Mouse (Mus musculus) intestine, postnatal 0 days (tissue): ENCODE results near the gene Pigl. TPM values are rescaled to one million over a fixed set of nuclear protein-coding genes. Genes with fewer than 3 reads are reported as not detected.
"Not testable (repeated sequence)": the region's sequence is repeated elsewhere in the genome, so short reads cannot be mapped to it uniquely, and the experiment has no call there.

Experiments used
- ATAC-seq: fragments of 200-750 bp; cut with Nextera tagmentation; 2 replicates; pipeline ENCODE4 v1.8.0; 2017; ENCODE audit warnings: mild to moderate bottlenecking, moderate TSS enrichment, moderate library complexity
- H3K27ac ChIP-seq: fragments of 300-500 bp; sonication (generic); 2 replicates; pipeline ENCODE4 v1.5.1; 2014; ENCODE audit warnings: mild to moderate bottlenecking, low read depth, low read length, moderate library complexity
- H3K27me3 ChIP-seq: fragments of 300-500 bp; sonication (generic); replicated peaks from 2 replicates; pipeline ENCODE4 v1.6.1; 2014; ENCODE audit warnings: low read length, mixed read lengths; ENCODE audit not compliant: control insufficient read depth, insufficient read depth
- H3K36me3 ChIP-seq: fragments of 300-500 bp; sonication (generic); 2 replicates; pipeline ENCODE4 v1.6.1; 2014; ENCODE audit warnings: mild to moderate bottlenecking, moderate library complexity; ENCODE audit not compliant: control insufficient read depth, insufficient read depth
- H3K4me1 ChIP-seq: fragments of 300-500 bp; sonication (generic); replicated peaks from 2 replicates; pipeline ENCODE4 v1.6.1; 2014; ENCODE audit warnings: antibody characterized with exemption, low read length, mixed read lengths; ENCODE audit not compliant: control insufficient read depth, insufficient read depth
- H3K4me2 ChIP-seq: fragments of 300-500 bp; sonication (generic); replicated peaks from 2 replicates; pipeline ENCODE4 v1.6.1; 2014; ENCODE audit warnings: low read depth, mild to moderate bottlenecking, moderate library complexity
- H3K4me3 ChIP-seq: fragments of 300-500 bp; sonication (generic); 2 replicates; pipeline ENCODE4 v1.5.1; 2014; ENCODE audit warnings: low read depth, low read length
- H3K9ac ChIP-seq: fragments of 300-500 bp; sonication (generic); 2 replicates; pipeline ENCODE4 v1.6.1; 2014; ENCODE audit warnings: mild to moderate bottlenecking, low read depth, low read length
- H3K9me3 ChIP-seq: fragments of 300-500 bp; sonication (generic); 2 replicates; pipeline ENCODE4 v1.6.1; 2016; ENCODE audit warnings: mixed run types; ENCODE audit not compliant: control insufficient read depth
- CTCF ChIP-seq: sonication (generic); IDR thresholded peaks from 2 replicates; pipeline ENCODE4 v1.5.1; 2016; ENCODE audit warnings: low read depth, mild to moderate bottlenecking, control low read depth, antibody characterized with exemption, moderate library complexity
- WGBS: fragments of 180-500 bp; shearing (Covaris S2); extraction: QIAGEN DNeasy Blood & Tissue Kit; methylation state at CpG from one replicate; pipeline ENCODE4 v1.1.7; 2014; 5-methylcytosine and 5-hydroxymethylcytosine counted together
- polyA plus RNA-seq: library from polyadenylated mRNA; unstranded; fragments of >200 nt; fragmentation: Nextera tagmentation; extraction: Ambion mirVana; gene quantifications from 2 replicates; pipeline ENCODE4 v1.2.1, GENCODE M21; 2015

The Pigl gene
- polyA plus RNA-seq, 1 experiment from 2014 or later, result 8.9 TPM

DNA sequence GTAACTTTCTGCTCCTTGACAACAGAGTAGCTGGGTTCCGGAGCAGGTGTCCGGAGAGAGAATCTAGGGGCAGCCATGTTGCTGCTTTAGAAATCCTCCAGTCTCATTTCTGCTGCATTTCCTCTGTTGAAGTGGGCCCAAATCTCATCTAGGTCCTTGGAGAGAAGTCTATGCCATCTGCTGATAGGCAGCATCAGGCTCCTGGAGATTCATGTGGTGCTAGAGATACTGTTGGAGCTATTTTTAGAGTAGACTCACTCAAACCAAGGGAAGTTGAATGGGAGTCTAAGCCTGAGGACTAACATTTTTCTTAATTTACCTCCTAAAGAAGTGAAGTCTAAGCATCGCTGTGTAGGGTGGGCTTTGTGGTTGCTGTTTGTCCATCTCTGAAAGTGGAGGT, 6.4 kb downstream of the Pigl start:
- TF ChIP-seq CTCF, result no peak
- Histone ChIP-seq H3K27ac (no peak overlapping the region), H3K4me1 (no peaks in the 10 kb centered on the region), H3K27me3 (no peaks in the 10 kb centered on the region), H3K4me2 (no peak overlapping the region), H3K9me3 (no peaks in the 10 kb centered on the region), H3K4me3 (no peak overlapping the region), H3K36me3 (no peaks in the 10 kb centered on the region), H3K9ac (no peak overlapping the region)
- ATAC-seq, result no peak
- WGBS, result 91% methylated on average over 3 of the region's 3 CpGs

DNA sequence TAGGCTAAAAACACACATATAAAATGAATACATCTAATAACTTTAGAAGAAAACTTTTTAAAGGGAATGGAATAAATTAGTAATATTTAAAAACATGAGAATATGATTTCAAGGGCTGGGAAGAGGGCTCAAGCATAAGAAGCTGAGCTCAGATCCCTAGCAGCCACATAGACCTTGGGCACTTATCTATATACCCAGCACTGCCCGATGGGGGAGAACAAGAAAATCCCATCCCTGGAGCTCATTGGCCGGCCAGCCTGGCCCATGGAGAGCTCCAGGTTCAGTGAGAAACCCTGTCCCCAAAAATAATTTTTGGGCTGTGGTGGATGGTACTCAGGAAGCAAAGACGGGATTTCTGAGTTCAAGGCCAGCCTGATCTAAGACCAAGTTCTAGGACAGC, 7.6 kb downstream of the Pigl start:
- TF ChIP-seq CTCF, result no peak
- ATAC-seq, result no peak
- H3K9me3 ChIP-seq, result no peaks in the 10 kb centered on the region
- no peak overlapping the region for H3K9ac ChIP-seq
- no peak overlapping the region for H3K4me2 ChIP-seq
- no peak overlapping the region for H3K4me3 ChIP-seq
- H3K27me3 ChIP-seq, result no peaks in the 10 kb centered on the region
- no peaks in the 10 kb centered on the region for H3K36me3 ChIP-seq
- H3K4me1 ChIP-seq, result no peaks in the 10 kb centered on the region
- H3K27ac ChIP-seq, result no peak overlapping the region
- WGBS, result 91% methylated on average over 3 of the region's 3 CpGs

DNA sequence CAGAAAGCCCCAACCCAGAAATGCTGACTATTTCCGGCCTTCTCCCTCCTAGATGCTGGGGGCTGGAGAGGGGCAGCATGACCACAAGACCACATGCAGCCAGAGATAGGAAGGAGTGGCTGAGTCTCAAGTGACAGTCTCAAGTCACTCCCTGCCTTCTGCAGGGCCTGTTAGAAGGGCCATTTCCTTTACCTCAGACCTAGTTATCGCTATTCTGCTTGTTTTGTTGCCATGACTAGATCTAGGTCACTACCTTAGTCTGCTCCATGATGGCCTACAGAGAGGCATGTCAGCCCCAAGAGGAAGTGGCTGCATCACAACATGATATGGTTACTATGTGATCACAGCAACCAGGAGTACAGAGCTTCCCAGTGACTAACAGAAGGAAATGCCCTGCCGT, 8.3 kb downstream of the Pigl start:
- ATAC-seq, result peak; percentile 60
- WGBS, result 76% methylated on average over 3 of the region's 3 CpGs
- H3K4me2 ChIP-seq, result no peak overlapping the region
- H3K4me1 ChIP-seq, result no peaks in the 10 kb centered on the region
- no peak overlapping the region for H3K27ac ChIP-seq
- H3K4me3 ChIP-seq, result no peak overlapping the region
- no peaks in the 10 kb centered on the region for H3K9me3 ChIP-seq
- no peaks in the 10 kb centered on the region for H3K27me3 ChIP-seq
- no peak overlapping the region for H3K9ac ChIP-seq
- H3K36me3 ChIP-seq, result no peaks in the 10 kb centered on the region
- no peak for TF ChIP-seq CTCF

- H3K4me2 ChIP-seq, H3K9me3 ChIP-seq, H3K9ac ChIP-seq, H3K27ac ChIP-seq, H3K4me3 ChIP-seq, H3K27me3 ChIP-seq, H3K36me3 ChIP-seq, ATAC-seq, H3K4me1 ChIP-seq: not testable (repeated sequence)
Measured at GRCm38 (mm10) chr11:62467289-62467688, 9.0 kb downstream of the Pigl start.

GRCm38 (mm10) chr11:62470451-62470850, 12.2 kb downstream of the Pigl start:
- Histone ChIP-seq H3K4me2 (no peak overlapping the region), H3K27ac (no peak overlapping the region), H3K9me3 (no peaks in the 10 kb centered on the region), H3K36me3 (no peaks in the 10 kb centered on the region), H3K4me1 (no peaks in the 10 kb centered on the region), H3K4me3 (no peak overlapping the region), H3K27me3 (no peaks in the 10 kb centered on the region), H3K9ac (no peak overlapping the region)
- no peak for TF ChIP-seq CTCF
- no peak for ATAC-seq
- WGBS, result 92% methylated on average over 6 of the region's 6 CpGs

DNA sequence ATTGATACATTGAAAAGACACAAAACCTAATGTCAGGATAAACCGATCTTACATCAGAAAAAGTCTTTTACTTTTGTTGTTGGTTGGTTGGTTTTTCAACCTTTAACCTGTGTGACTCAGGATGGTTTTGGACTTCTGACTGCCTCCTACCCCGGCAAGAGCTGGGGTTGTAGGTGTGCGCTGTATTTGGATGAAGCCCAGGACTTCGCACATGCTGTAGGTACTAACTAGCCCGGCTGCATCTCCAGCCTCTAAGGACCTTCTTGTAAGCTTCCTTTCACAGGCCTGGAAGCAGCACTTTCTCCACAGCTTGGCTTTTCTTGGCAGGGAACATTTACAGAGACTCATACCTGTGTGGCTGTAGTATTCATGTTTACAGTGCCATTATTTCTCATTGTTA, 15.3 kb downstream of the Pigl start:
- Histone ChIP-seq H3K9me3 (no peaks in the 10 kb centered on the region), H3K27ac (no peak overlapping the region), H3K4me1 (no peaks in the 10 kb centered on the region), H3K27me3 (no peaks in the 10 kb centered on the region), H3K36me3 (no peaks in the 10 kb centered on the region), H3K9ac (no peak overlapping the region), H3K4me3 (no peak overlapping the region), H3K4me2 (no peak overlapping the region)
- no peak for TF ChIP-seq CTCF
- no peak for ATAC-seq
- WGBS, result 95% methylated on average over 5 of the region's 5 CpGs

DNA sequence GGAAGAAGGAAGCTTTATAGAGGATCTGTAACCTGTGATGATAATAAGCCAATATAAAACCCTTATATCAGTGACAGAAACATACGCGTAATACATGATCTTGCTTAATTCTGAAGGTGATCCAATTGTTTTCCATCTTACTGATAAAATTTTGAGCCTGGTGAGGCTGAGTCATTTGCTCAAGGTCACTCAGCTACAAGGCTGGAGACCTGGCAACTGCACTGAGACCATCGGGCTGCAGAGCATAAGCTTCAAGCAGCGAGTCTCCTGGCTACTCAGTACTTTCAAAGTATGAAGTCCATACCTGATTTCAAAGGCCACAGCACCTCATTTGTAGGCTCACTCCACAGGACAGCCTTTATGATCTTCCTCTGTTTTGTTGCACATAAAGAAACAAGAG, 17.9 kb downstream of the Pigl start:
- WGBS, result 61% methylated on average over 4 of the region's 4 CpGs
- Histone ChIP-seq H3K9ac (no peak overlapping the region), H3K36me3 (no peaks in the 10 kb centered on the region), H3K27ac (no peak overlapping the region; the same call in 1 of the 2 replicates), H3K27me3 (no peaks in the 10 kb centered on the region), H3K4me3 (no peak overlapping the region), H3K4me2 (no peak overlapping the region), H3K9me3 (no peaks in the 10 kb centered on the region), H3K4me1 (no peaks in the 10 kb centered on the region)
- TF ChIP-seq CTCF, result no peak
- peak; percentile 35; the same call in 1 of the 2 replicates for ATAC-seq
